Mouse (Mus musculus) liver, embryonic 12.5 days (tissue): ENCODE measurements around the gene Mcl1. TPM values are rescaled to one million over a fixed set of nuclear protein-coding genes. Genes with fewer than 3 reads are reported as not detected.
"Not testable (repeated sequence)": the region's sequence is repeated elsewhere in the genome, so short reads cannot be mapped to it uniquely, and the experiment has no call there.

Source experiments
- ATAC-seq: fragments of 200-750 bp; cut with Nextera tagmentation; 2 replicates; pipeline ENCODE4 v1.8.0; 2017; ENCODE audit warnings: moderate number of reproducible peaks, mild to moderate bottlenecking, moderate library complexity
- H3K27ac ChIP-seq: fragments of 300-500 bp; sonication (generic); 2 replicates; pipeline ENCODE4 v1.5.1; 2016; ENCODE audit warnings: mild to moderate bottlenecking
- H3K27me3 ChIP-seq: fragments of 300-500 bp; sonication (generic); replicated peaks from 2 replicates; pipeline ENCODE4 v1.6.1; 2016; ENCODE audit warnings: mild to moderate bottlenecking, moderate library complexity
- H3K36me3 ChIP-seq: fragments of 300-500 bp; sonication (generic); 2 replicates; pipeline ENCODE4 v1.6.1; 2016; ENCODE audit warnings: mild to moderate bottlenecking, moderate library complexity
- H3K4me1 ChIP-seq: fragments of 300-500 bp; sonication (generic); 2 replicates; pipeline ENCODE4 v1.6.1; 2016
- H3K4me2 ChIP-seq: fragments of 300-500 bp; sonication (generic); 2 replicates; pipeline ENCODE4 v1.6.1; 2016; ENCODE audit warnings: mild to moderate bottlenecking, moderate library complexity
- H3K4me3 ChIP-seq: fragments of 300-500 bp; sonication (generic); 2 replicates; pipeline ENCODE4 v1.5.1; 2016; ENCODE audit warnings: mild to moderate bottlenecking, moderate library complexity
- H3K9ac ChIP-seq: fragments of 300-500 bp; sonication (generic); 2 replicates; pipeline ENCODE4 v1.6.1; 2016; ENCODE audit warnings: mild to moderate bottlenecking, moderate library complexity
- H3K9me3 ChIP-seq: fragments of 300-500 bp; sonication (generic); replicated peaks from 2 replicates; pipeline ENCODE4 v1.6.1; 2016; ENCODE audit warnings: mild to moderate bottlenecking, moderate library complexity
- WGBS: fragments of 180-500 bp; shearing (Covaris S2); methylation state at CpG from one replicate; pipeline ENCODE4 v1.1.7; 2016; ENCODE audit not compliant: insufficient replicate concordance; 5-methylcytosine and 5-hydroxymethylcytosine counted together
- polyA plus RNA-seq: library from polyadenylated mRNA; unstranded; fragments of >200 nt; fragmentation: Nextera tagmentation; extraction: Ambion mirVana; gene quantifications from 2 replicates; pipeline ENCODE4 v1.2.1, GENCODE M21; 2016

Mcl1 gene
- polyA plus RNA-seq, 1 experiment from 2014 or later = 66.5 TPM

GRCm38 (mm10) chr3:95651391-95652203, 7.0 kb upstream of the Mcl1 start:
- H3K9me3 ChIP-seq = no peaks in the 10 kb centered on the region
- no peak overlapping the region for H3K4me3 ChIP-seq
- no peak overlapping the region for H3K4me2 ChIP-seq
- 74% methylated on average over 16 of the region's 16 CpGs for WGBS
- H3K36me3 ChIP-seq = no peaks in the 10 kb centered on the region
- H3K27ac ChIP-seq = peak overlapping the region; percentile 70; the same call in 1 of the 2 replicates
- H3K27me3 ChIP-seq = no peaks in the 10 kb centered on the region
- peaks cover 46% of the 10 kb centered on the region for H3K4me1 ChIP-seq
- no peak for ATAC-seq
- H3K9ac ChIP-seq = no peak overlapping the region

DNA sequence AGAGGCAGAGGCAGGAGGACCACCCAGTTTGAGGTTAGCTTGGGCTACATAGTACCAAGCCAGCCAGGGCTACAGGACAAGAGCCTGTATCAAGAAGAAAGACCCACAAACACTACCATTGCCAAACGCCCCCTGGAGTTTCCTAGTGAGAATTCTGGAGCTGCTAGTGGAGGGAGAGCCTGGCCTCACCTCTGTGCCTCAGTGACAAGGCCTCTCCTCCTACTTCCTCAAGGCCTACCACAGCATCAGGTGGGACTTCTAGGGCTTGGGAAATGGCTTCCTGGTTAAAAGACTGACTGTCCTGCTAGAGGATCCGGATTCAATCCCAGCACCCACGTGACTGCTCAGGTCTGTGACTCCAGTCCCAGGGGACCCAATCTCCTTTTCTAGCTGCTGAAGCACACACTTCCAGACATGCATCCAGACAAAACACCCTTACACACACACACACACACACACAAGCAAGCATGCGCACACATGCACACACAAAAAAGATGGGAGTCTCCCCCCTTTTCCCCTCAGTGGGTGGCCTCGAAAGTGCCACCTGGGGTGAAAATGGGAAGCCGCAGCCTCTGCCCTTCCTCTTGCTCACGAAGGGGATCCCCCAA, 6.3 kb upstream of the Mcl1 start:
- Histone ChIP-seq H3K36me3 (no peaks in the 10 kb centered on the region), H3K4me1 (peaks cover 52% of the 10 kb centered on the region), H3K9me3 (no peaks in the 10 kb centered on the region), H3K9ac (no peak overlapping the region), H3K27me3 (no peaks in the 10 kb centered on the region), H3K27ac (no peak overlapping the region), H3K4me2 (no peak overlapping the region), H3K4me3 (no peak overlapping the region)
- ATAC-seq = no peak
- WGBS = 60% methylated on average over 7 of the region's 7 CpGs

- 0 out of 2 replicates have a peak overlapping the region, but pooled peaks have one; percentile 4 for H3K27ac ChIP-seq
- peaks cover 57% of the 10 kb centered on the region for H3K4me1 ChIP-seq
- no peaks in the 10 kb centered on the region for H3K36me3 ChIP-seq
- H3K9ac ChIP-seq = no peak overlapping the region
- H3K4me2 ChIP-seq = no peak overlapping the region
- H3K9me3 ChIP-seq = no peaks in the 10 kb centered on the region
- ATAC-seq = no peak
- H3K4me3 ChIP-seq = no peak overlapping the region
- 63% methylated on average over 6 of the region's 6 CpGs for WGBS
- H3K27me3 ChIP-seq = no peaks in the 10 kb centered on the region
Measured at GRCm38 (mm10) chr3:95652871-95653270, 5.7 kb upstream of the Mcl1 start.

GRCm38 (mm10) chr3:95653473-95654034, 5.0 kb upstream of the Mcl1 start:
- whole genome bisulfite sequencing = 39% methylated on average over 11 of the region's 11 CpGs
- Histone ChIP-seq H3K4me1 (peaks cover 60% of the 10 kb centered on the region), H3K4me2 (no peak overlapping the region)

GRCm38 (mm10) chr3:95654371-95654770, 4.2 kb upstream of the Mcl1 start:
- WGBS = 79% methylated on average over 3 of the region's 3 CpGs
- H3K36me3 ChIP-seq, H3K27me3 ChIP-seq, H3K9me3 ChIP-seq, H3K4me3 ChIP-seq, H3K9ac ChIP-seq, H3K4me2 ChIP-seq, ATAC-seq, H3K27ac ChIP-seq: not testable (repeated sequence)
- H3K4me1 ChIP-seq = peaks cover 60% of the 10 kb centered on the region

More at GRCm38 (mm10) chr3:95653473-95654034, 5.0 kb upstream of the Mcl1 start:
- Histone ChIP-seq H3K36me3 (no peaks in the 10 kb centered on the region), H3K9me3 (no peaks in the 10 kb centered on the region), H3K27me3 (no peaks in the 10 kb centered on the region), H3K9ac (no peak overlapping the region), H3K27ac (peak overlapping the region; percentile 41; the same call in 1 of the 2 replicates), H3K4me3 (no peak overlapping the region)
- ATAC-seq = no peak

GRCm38 (mm10) chr3:95655437-95655836, 3.2 kb upstream of the Mcl1 start:
- Histone ChIP-seq H3K9me3 (no peaks in the 10 kb centered on the region), H3K27me3 (no peaks in the 10 kb centered on the region), H3K4me2 (no peak overlapping the region), H3K4me1 (peaks cover 59% of the 10 kb centered on the region), H3K4me3 (no peak overlapping the region), H3K36me3 (peaks cover 7% of the 10 kb centered on the region), H3K27ac (peak overlapping the region; percentile 30; the same call in 1 of the 2 replicates), H3K9ac (no peak overlapping the region)
- WGBS = 81% methylated on average over 5 of the region's 5 CpGs
- ATAC-seq = no peak

GRCm38 (mm10) chr3:95657108-95657507, 1.5 kb upstream of the Mcl1 start:
- no peaks in the 10 kb centered on the region for H3K9me3 ChIP-seq
- 73% methylated on average over 3 of the region's 3 CpGs for WGBS

DNA sequence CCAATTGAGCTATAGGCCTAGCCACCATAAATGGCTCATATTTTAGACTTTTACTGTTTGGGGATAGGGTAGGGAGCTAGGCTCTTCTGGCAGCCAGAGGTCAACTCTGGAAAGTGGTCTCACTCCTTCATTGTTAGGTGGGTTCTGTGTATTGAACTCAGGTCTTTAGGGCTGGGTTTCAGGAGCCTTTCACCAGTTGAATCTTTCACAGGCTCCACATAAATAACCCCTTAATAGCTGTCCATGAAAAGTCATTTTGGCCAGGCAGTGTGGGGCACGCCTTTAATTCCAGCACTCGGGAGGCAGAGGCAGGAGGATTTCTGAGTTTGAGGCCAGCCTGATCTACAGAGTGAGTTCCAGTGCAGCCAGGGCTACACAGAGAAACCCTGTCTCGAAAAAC, 877 bp upstream of the Mcl1 start:
- Histone ChIP-seq H3K36me3 (peaks cover 30% of the 10 kb centered on the region), H3K9me3 (no peaks in the 10 kb centered on the region), H3K9ac (peak overlapping the region; percentile 100), H3K4me1 (peaks cover 66% of the 10 kb centered on the region), H3K27ac (peak overlapping the region; percentile 98), H3K4me3 (peak overlapping the region; percentile 100), H3K4me2 (peak overlapping the region; percentile 85), H3K27me3 (no peaks in the 10 kb centered on the region)
- no peak for ATAC-seq
- 68% methylated on average over 3 of the region's 3 CpGs for WGBS

More at GRCm38 (mm10) chr3:95657108-95657507, 1.5 kb upstream of the Mcl1 start:
- Histone ChIP-seq H3K4me1 (peaks cover 66% of the 10 kb centered on the region), H3K27ac (peak overlapping the region; percentile 98; the same call in 1 of the 2 replicates), H3K4me3 (no peak overlapping the region), H3K9ac (0 out of 2 replicates have a peak overlapping the region, but pooled peaks have one; percentile 100), H3K27me3 (no peaks in the 10 kb centered on the region), H3K4me2 (no peak overlapping the region), H3K36me3 (peaks cover 24% of the 10 kb centered on the region)
- no peak for ATAC-seq

GRCm38 (mm10) chr3:95658868-95659712, 502 bp downstream of the Mcl1 start:
- Histone ChIP-seq H3K27me3 (no peaks in the 10 kb centered on the region), H3K9ac (peak overlapping the region; percentile 100), H3K4me3 (peak overlapping the region; percentile 100), H3K4me2 (peak overlapping the region; percentile 85), H3K9me3 (no peaks in the 10 kb centered on the region), H3K27ac (peak overlapping the region; percentile 98), H3K4me1 (peaks cover 66% of the 10 kb centered on the region), H3K36me3 (peaks cover 44% of the 10 kb centered on the region)
- ATAC-seq = peak; percentile 28
- whole genome bisulfite sequencing = under 1% methylated on average over 112 of the region's 113 CpGs

DNA sequence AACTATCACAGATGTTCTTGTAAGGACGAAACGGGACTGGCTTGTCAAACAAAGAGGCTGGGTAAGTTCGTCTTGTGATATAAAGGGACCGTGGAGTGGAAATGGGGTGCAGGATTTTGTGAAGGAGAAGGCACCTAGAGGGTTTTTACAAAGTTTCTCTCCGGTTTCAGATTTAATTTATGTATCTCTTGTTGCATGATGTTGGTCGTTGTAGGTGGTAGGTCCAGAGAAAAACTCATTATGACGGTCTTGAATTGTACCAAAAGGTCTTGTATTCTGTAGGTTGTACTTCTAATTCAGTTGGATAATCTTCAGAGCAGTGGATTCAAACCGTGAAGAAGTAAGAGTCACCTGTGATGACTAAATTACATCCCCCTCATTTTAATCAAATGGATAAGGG, 1.4 kb downstream of the Mcl1 start:
- WGBS = 2% methylated on average over 8 of the region's 8 CpGs

GRCm38 (mm10) chr3:95660788-95661478, 2.3 kb downstream of the Mcl1 start:
- Histone ChIP-seq H3K4me3 (peak overlapping the region; percentile 100), H3K4me2 (peak overlapping the region; percentile 85), H3K9me3 (no peaks in the 10 kb centered on the region), H3K27me3 (no peaks in the 10 kb centered on the region), H3K4me1 (peaks cover 73% of the 10 kb centered on the region), H3K27ac (peak overlapping the region; percentile 98), H3K36me3 (peaks cover 58% of the 10 kb centered on the region), H3K9ac (peak overlapping the region; percentile 100)
- WGBS = 33% methylated on average over 2 of the region's 2 CpGs
- ATAC-seq = no peak

More for the DNA sequence above, 1.4 kb downstream of the Mcl1 start:
- no peak for ATAC-seq
- Histone ChIP-seq H3K4me2 (peak overlapping the region; percentile 85), H3K9me3 (no peaks in the 10 kb centered on the region), H3K4me3 (peak overlapping the region; percentile 100), H3K9ac (peak overlapping the region; percentile 100), H3K27me3 (no peaks in the 10 kb centered on the region), H3K36me3 (peaks cover 52% of the 10 kb centered on the region), H3K4me1 (peaks cover 68% of the 10 kb centered on the region), H3K27ac (peak overlapping the region; percentile 98)
